Mouse (Mus musculus) kidney, adult 2 months (tissue): ENCODE results near the gene Dusp27.

ENCODE experiments used
- CTCF ChIP-seq: fragments of 200-500 bp; conservative IDR thresholded peaks from 2 replicates; pipeline ENCODE4 v1.5.1; 2011; ENCODE audit warnings: low read depth, mild to moderate bottlenecking, control low read depth, low read length, moderate library complexity, mixed read lengths; ENCODE audit not compliant: insufficient read depth, insufficient read length
- POLR2A ChIP-seq: fragments of 200-500 bp; IDR thresholded peaks from one replicate; pipeline ENCODE4 v1.6.1; 2011; ENCODE audit warnings: low read depth, low read length, control low read depth

DNA sequence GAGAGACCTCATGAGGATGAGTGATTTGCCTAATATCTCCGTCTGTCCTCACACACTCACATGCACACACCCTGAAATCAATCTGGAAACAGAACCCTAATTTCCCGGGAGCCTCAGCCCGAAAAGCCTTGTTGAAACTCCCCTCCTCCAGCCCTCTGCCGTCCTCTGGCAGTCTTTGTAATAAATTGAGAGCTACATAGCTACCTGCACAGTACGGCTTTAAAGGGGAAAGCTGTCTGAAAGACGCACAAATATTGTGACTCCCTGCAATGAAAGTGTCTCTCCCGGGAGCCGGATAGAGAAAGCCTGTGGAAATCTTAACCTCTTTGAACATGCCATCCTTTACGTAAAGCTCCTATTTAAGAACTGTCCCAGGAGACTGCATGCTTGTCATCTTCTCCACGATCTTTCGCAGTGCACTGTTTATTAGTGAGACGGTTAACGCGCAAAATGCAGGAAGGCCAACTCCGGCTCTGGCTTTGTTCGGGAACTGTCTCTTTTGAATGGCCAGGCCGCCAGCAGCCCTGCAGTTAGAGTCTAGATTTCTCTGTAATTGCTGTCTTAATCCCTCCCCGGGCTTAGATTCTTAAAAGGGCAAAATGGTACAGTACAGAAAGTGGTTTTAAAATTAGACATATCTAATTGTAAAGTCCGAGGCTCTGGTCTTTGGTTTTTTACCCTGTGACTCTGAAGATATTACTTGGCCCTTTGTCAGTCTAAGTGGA lies 39.1 kb downstream of the Dusp27 start:
- TF ChIP-seq POLR2A, result no peak
- no peak for TF ChIP-seq CTCF
